Mouse (Mus musculus) liver, postnatal 0 days (tissue): ENCODE results near the gene Cox4i2. TPM values are rescaled to one million over a fixed set of nuclear protein-coding genes. Genes with fewer than 3 reads are reported as not detected.

Source experiments
- ATAC-seq: fragments of 200-750 bp; cut with Nextera tagmentation; 2 replicates; pipeline ENCODE4 v1.8.0; 2017; ENCODE audit warnings: mild to moderate bottlenecking, moderate library complexity
- DNase-seq: peaks from one replicate; pipeline ENCODE4 v3.0.0-alpha.2; 2016
- H3K27ac ChIP-seq: fragments of 300-500 bp; sonication (generic); 2 replicates; pipeline ENCODE4 v1.5.1; 2014; ENCODE audit warnings: antibody characterized with exemption, moderate library complexity, mild to moderate bottlenecking, low read depth
- H3K27me3 ChIP-seq: fragments of 300-500 bp; sonication (generic); 2 replicates; pipeline ENCODE4 v1.6.1; 2014; ENCODE audit warnings: low read length, control low read depth, mixed read lengths; ENCODE audit not compliant: insufficient read depth
- H3K36me3 ChIP-seq: fragments of 300-500 bp; sonication (generic); replicated peaks from 2 replicates; pipeline ENCODE4 v1.6.1; 2014; ENCODE audit warnings: mild to moderate bottlenecking, control low read depth, low read length, moderate library complexity, mixed read lengths; ENCODE audit not compliant: insufficient read depth
- H3K4me1 ChIP-seq: fragments of 300-500 bp; sonication (generic); 2 replicates; pipeline ENCODE4 v1.6.1; 2014; ENCODE audit warnings: antibody characterized with exemption, mild to moderate bottlenecking, control low read depth; ENCODE audit not compliant: insufficient read depth
- H3K4me2 ChIP-seq: fragments of 300-500 bp; sonication (generic); 2 replicates; pipeline ENCODE4 v1.6.1; 2014; ENCODE audit warnings: low read depth, mild to moderate bottlenecking, low read length, moderate library complexity, mixed read lengths
- H3K4me3 ChIP-seq: fragments of 300-500 bp; sonication (generic); 2 replicates; pipeline ENCODE4 v1.5.1; 2014; ENCODE audit warnings: low read depth, low read length
- H3K9ac ChIP-seq: fragments of 300-500 bp; sonication (generic); replicated peaks from 2 replicates; pipeline ENCODE4 v1.6.1; 2014; ENCODE audit warnings: mild to moderate bottlenecking, moderate library complexity
- H3K9me3 ChIP-seq: fragments of 300-500 bp; sonication (generic); 2 replicates; pipeline ENCODE4 v1.6.1; 2016; ENCODE audit warnings: mild to moderate bottlenecking, control low read depth, low read length, mixed read lengths
- CTCF ChIP-seq: sonication (generic); IDR thresholded peaks from 2 replicates; pipeline ENCODE4 v1.5.1; 2016; ENCODE audit warnings: antibody characterized with exemption, low read depth
- EP300 ChIP-seq: IDR thresholded peaks from 2 replicates; pipeline ENCODE4 v1.6.1; 2016; ENCODE audit warnings: antibody characterized with exemption, low read depth, mild to moderate bottlenecking
- WGBS: fragments of 180-500 bp; shearing (Covaris S2); extraction: QIAGEN DNeasy Blood & Tissue Kit; methylation state at CpG from one replicate; pipeline ENCODE4 v1.1.7; 2014; ENCODE audit not compliant: insufficient replicate concordance; 5-methylcytosine and 5-hydroxymethylcytosine counted together
- polyA plus RNA-seq: library from polyadenylated mRNA; unstranded; fragments of >200 nt; fragmentation: Nextera tagmentation; extraction: Ambion mirVana; gene quantifications from 2 replicates; pipeline ENCODE4 v1.2.1, GENCODE M21; 2015

Gene Cox4i2
- polyA plus RNA-seq, 1 experiment from 2014 or later = 1.0 TPM

GRCm38 (mm10) chr2:152787543-152787942, 33.6 kb downstream of the Cox4i2 start:
- no peaks in the 10 kb centered on the region for H3K9me3 ChIP-seq
- TF ChIP-seq CTCF = no peak
- no peak for TF ChIP-seq EP300
- H3K4me2 ChIP-seq = no peak overlapping the region
- DNase-seq (no peak), ATAC-seq (no peak)
- peaks cover 22% of the 10 kb centered on the region for H3K36me3 ChIP-seq
- 0 out of 2 replicates have a peak overlapping the region, but pooled peaks have one; percentile 3 for H3K9ac ChIP-seq
- peak overlapping the region; percentile 99 for H3K27ac ChIP-seq
- peaks cover 95% of the 10 kb centered on the region for H3K4me1 ChIP-seq
- H3K27me3 ChIP-seq = no peaks in the 10 kb centered on the region
- H3K4me3 ChIP-seq = no peak overlapping the region
- WGBS = 77% methylated on average over 6 of the region's 6 CpGs

- Histone ChIP-seq H3K4me3 (peak overlapping the region; percentile 28), H3K9ac (peak overlapping the region; percentile 74), H3K27me3 (no peaks in the 10 kb centered on the region), H3K4me2 (peak overlapping the region; percentile 75), H3K27ac (peak overlapping the region; percentile 99), H3K36me3 (peaks cover 16% of the 10 kb centered on the region), H3K9me3 (no peaks in the 10 kb centered on the region), H3K4me1 (peaks cover 99% of the 10 kb centered on the region)
- 0 out of 2 replicates have a peak, but pooled peaks have one; percentile 1 for TF ChIP-seq CTCF
- 0 out of 2 replicates have a peak, but pooled peaks have one; percentile 44 for TF ChIP-seq EP300
- ATAC-seq = peak; percentile 88
- peak; percentile 80 for DNase-seq
- WGBS = 23% methylated on average over 6 of the region's 6 CpGs
These were observed 35.0 kb downstream of the Cox4i2 start for GRCm38 (mm10) chr2:152788892-152789421.

DNA sequence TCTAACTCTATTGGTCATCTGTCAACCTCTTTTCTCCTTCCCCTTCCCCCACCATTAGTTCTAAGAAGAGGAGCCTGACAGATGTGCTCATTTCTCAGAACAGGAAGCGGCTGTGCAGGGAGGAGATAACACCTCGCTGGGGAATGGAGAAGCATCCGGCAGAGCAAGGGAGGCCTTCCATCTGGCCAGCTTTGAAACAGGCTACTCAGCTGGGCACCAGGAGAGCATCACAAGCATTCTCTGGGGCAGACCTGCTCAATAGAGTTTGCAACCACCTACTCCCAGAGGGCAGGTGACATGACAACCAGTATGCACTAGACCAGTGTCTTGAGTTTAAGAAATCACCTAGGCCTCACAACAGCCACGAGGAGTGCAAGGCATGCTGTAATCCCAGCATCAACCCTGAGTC, 35.6 kb downstream of the Cox4i2 start:
- ATAC-seq = peak; percentile 87
- H3K27ac ChIP-seq = peak overlapping the region; percentile 99
- H3K4me1 ChIP-seq = peaks cover 99% of the 10 kb centered on the region
- H3K27me3 ChIP-seq = no peaks in the 10 kb centered on the region
- TF ChIP-seq EP300 (peak; percentile 97), CTCF (no peak)
- WGBS = 13% methylated on average over 4 of the region's 4 CpGs
- DNase-seq = peak; percentile 81
- peaks cover 23% of the 10 kb centered on the region for H3K36me3 ChIP-seq
- H3K4me2 ChIP-seq = peak overlapping the region; percentile 75
- peak overlapping the region; percentile 28 for H3K4me3 ChIP-seq
- no peaks in the 10 kb centered on the region for H3K9me3 ChIP-seq
- peak overlapping the region; percentile 74 for H3K9ac ChIP-seq

- Histone ChIP-seq H3K4me2 (no peak overlapping the region), H3K27ac (peak overlapping the region; percentile 82), H3K4me1 (peaks cover 87% of the 10 kb centered on the region), H3K4me3 (no peak overlapping the region), H3K27me3 (no peaks in the 10 kb centered on the region), H3K36me3 (peaks cover 24% of the 10 kb centered on the region), H3K9me3 (no peaks in the 10 kb centered on the region), H3K9ac (no peak overlapping the region)
- DNase-seq (no peak), ATAC-seq (no peak)
- 52% methylated on average over 2 of the region's 2 CpGs for WGBS
- no peak for TF ChIP-seq CTCF
- no peak for TF ChIP-seq EP300
These were observed 38.5 kb downstream of the Cox4i2 start for GRCm38 (mm10) chr2:152792461-152792860.

DNA sequence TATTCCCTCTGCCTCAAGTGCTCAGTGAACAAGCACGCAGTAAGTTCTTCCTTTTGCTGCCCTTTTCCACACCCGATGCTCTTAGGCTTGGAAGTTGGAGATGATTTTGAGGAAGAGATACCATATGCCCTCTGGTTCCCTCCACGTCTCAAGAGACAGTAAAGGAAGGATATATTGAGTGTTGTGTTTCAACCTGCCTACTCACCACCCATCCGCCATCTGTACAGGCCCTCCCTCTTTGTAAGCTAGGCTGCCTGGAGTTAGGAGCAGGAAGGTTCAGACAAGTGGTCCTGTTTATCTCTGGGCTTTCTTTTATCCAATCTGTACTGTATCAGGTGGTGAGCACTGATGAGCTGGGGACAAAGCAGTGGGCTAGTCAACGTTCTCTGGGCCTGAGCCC, 39.4 kb downstream of the Cox4i2 start:
- no peak for ATAC-seq
- Histone ChIP-seq H3K4me2 (no peak overlapping the region), H3K9me3 (no peaks in the 10 kb centered on the region), H3K9ac (no peak overlapping the region), H3K36me3 (peaks cover 27% of the 10 kb centered on the region), H3K4me1 (peaks cover 82% of the 10 kb centered on the region), H3K27ac (peak overlapping the region; percentile 82), H3K27me3 (no peaks in the 10 kb centered on the region), H3K4me3 (no peak overlapping the region)
- TF ChIP-seq CTCF = no peak
- TF ChIP-seq EP300 = no peak
- DNase-seq = no peak
- WGBS = 57% methylated on average over 5 of the region's 5 CpGs

DNA sequence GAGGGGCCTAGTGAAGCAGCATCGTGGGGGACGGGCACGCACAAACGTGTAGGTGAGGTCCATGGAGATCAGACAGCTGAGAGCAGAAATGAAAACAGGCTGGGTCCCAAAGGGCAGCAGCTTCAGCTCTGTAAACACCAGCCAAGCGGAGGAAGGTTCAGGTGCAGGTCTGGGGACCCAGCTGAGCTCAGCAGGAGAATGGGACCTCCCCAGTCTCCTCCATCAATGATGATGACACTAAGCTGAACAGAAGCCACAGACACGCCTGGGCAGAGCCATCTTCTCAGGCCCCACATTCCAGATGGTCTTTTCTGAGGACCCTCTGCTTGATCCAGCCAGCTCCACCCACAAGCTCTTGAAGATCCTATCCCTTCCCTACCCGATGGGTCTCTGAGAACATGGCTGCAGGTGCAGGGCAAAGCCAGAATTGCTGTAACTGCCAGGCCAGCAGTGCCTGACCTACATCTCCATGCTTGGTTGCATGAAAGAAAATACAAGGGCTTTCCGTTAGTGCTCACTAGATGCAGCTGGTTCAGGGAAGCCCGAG, 40.4 kb downstream of the Cox4i2 start:
- Histone ChIP-seq H3K9ac (no peak overlapping the region), H3K9me3 (no peaks in the 10 kb centered on the region), H3K36me3 (peaks cover 27% of the 10 kb centered on the region), H3K4me3 (no peak overlapping the region), H3K4me1 (peaks cover 72% of the 10 kb centered on the region), H3K4me2 (no peak overlapping the region; the same call in 1 of the 2 replicates), H3K27me3 (no peaks in the 10 kb centered on the region), H3K27ac (peak overlapping the region; percentile 82)
- ATAC-seq (peak; percentile 24), DNase-seq (peak; percentile 56)
- TF ChIP-seq CTCF = no peak
- peak; percentile 52 for TF ChIP-seq EP300
- 53% methylated on average over 9 of the region's 9 CpGs for WGBS
